Mouse (Mus musculus): ENCODE measurements around the gene Ggcx. TPM values are rescaled to one million over a fixed set of nuclear protein-coding genes. Genes with fewer than 3 reads are reported as not detected.

Gene Ggcx
- polyA plus RNA-seq, 1 experiment from 2014 or later: 23.2 TPM

- WGBS: 2% methylated on average over 33 of the region's 33 CpGs
- peak; percentile 83 for ATAC-seq (ENCODE audit: insufficient number of reproducible peaks, insufficient read depth, low FRiP score, low read depth)
- Histone ChIP-seq H3K9ac (replicated peaks; ENCODE audit: low read depth, low read length) (peak within 1 kb of the TSS; percentile 66), H3K4me1 (ENCODE audit: control insufficient read depth, insufficient read depth, low read length) (peaks cover 15% of the 10 kb centered on the region; the same call in 1 of the 2 replicates), H3K36me3 (ENCODE audit: control insufficient read depth, insufficient read depth, low read length) (peaks cover 9% of the 10 kb centered on the region; the same call in 1 of the 2 replicates), H3K27me3 (ENCODE audit: control insufficient read depth, insufficient read depth, low read length) (no peaks in the 10 kb centered on the region), H3K4me2 (replicated peaks; ENCODE audit: low read depth, low read length) (peak within 1 kb of the TSS; percentile 52), H3K27ac (ENCODE audit: low read length) (peak within 1 kb of the TSS; percentile 97), H3K9me3 (ENCODE audit: control insufficient read depth, low read depth, low read length) (no peaks in the 10 kb centered on the region), H3K4me3 (ENCODE audit: low read depth, low read length) (peak within 1 kb of the TSS; percentile 55)
Observed at GRCm38 (mm10) chr6:72389941-72390771, 24.0 kb upstream of the Ggcx start, which contains the start of gene Vamp8. Vamp8 (minus strand) TSS chr6:72390703.

- peak overlapping the region; percentile 97 for H3K27ac ChIP-seq (ENCODE audit: low read length)
- H3K4me1 ChIP-seq (ENCODE audit: control insufficient read depth, insufficient read depth, low read length): peaks cover 15% of the 10 kb centered on the region; the same call in 1 of the 2 replicates
- peaks cover 5% of the 10 kb centered on the region; the same call in 1 of the 2 replicates for H3K36me3 ChIP-seq (ENCODE audit: control insufficient read depth, insufficient read depth, low read length)
- ATAC-seq (ENCODE audit: insufficient number of reproducible peaks, insufficient read depth, low FRiP score, low read depth): peak; percentile 54; the same call in 1 of the 2 replicates
- peak overlapping the region; percentile 55 for H3K4me3 ChIP-seq (ENCODE audit: low read depth, low read length)
- H3K4me2 ChIP-seq (replicated peaks; ENCODE audit: low read depth, low read length): peak overlapping the region; percentile 52
- H3K9me3 ChIP-seq (ENCODE audit: control insufficient read depth, low read depth, low read length): no peaks in the 10 kb centered on the region
- H3K9ac ChIP-seq (replicated peaks; ENCODE audit: low read depth, low read length): peak overlapping the region; percentile 66; the same call in 1 of the 2 replicates
- 8% methylated on average over 12 of the region's 12 CpGs for WGBS
- H3K27me3 ChIP-seq (ENCODE audit: control insufficient read depth, insufficient read depth, low read length): no peaks in the 10 kb centered on the region
Observed at GRCm38 (mm10) chr6:72390795-72391521, 23.1 kb upstream of the Ggcx start.

- Histone ChIP-seq H3K4me3 (ENCODE audit: low read depth, low read length) (no peak overlapping the region), H3K9me3 (ENCODE audit: control insufficient read depth, low read depth, low read length) (no peaks in the 10 kb centered on the region), H3K4me2 (replicated peaks; ENCODE audit: low read depth, low read length) (no peak overlapping the region), H3K9ac (replicated peaks; ENCODE audit: low read depth, low read length) (no peak overlapping the region), H3K36me3 (ENCODE audit: control insufficient read depth, insufficient read depth, low read length) (peaks cover 5% of the 10 kb centered on the region; the same call in 1 of the 2 replicates), H3K4me1 (ENCODE audit: control insufficient read depth, insufficient read depth, low read length) (peaks cover 15% of the 10 kb centered on the region; the same call in 1 of the 2 replicates), H3K27ac (ENCODE audit: low read length) (peak overlapping the region; percentile 21; the same call in 1 of the 2 replicates), H3K27me3 (ENCODE audit: control insufficient read depth, insufficient read depth, low read length) (no peaks in the 10 kb centered on the region)
- no peak for ATAC-seq (ENCODE audit: insufficient number of reproducible peaks, insufficient read depth, low FRiP score, low read depth)
- 88% methylated on average over 5 of the region's 5 CpGs for WGBS
Observed at GRCm38 (mm10) chr6:72392341-72392740, 21.8 kb upstream of the Ggcx start.

- no peak overlapping the region for H3K27ac ChIP-seq (ENCODE audit: low read length)
- no peak for ATAC-seq (ENCODE audit: insufficient number of reproducible peaks, insufficient read depth, low FRiP score, low read depth)
Observed at GRCm38 (mm10) chr6:72396837-72397251, 17.3 kb upstream of the Ggcx start.

GRCm38 (mm10) chr6:72399967-72400366 is 14.1 kb upstream of the Ggcx start:
- Histone ChIP-seq H3K36me3 (ENCODE audit: control insufficient read depth, insufficient read depth, low read length) (no peaks in the 10 kb centered on the region), H3K4me3 (ENCODE audit: low read depth, low read length) (no peak overlapping the region), H3K9me3 (ENCODE audit: control insufficient read depth, low read depth, low read length) (no peaks in the 10 kb centered on the region), H3K27ac (ENCODE audit: low read length) (no peak overlapping the region), H3K4me2 (replicated peaks; ENCODE audit: low read depth, low read length) (no peak overlapping the region), H3K4me1 (ENCODE audit: control insufficient read depth, insufficient read depth, low read length) (no peaks in the 10 kb centered on the region), H3K27me3 (ENCODE audit: control insufficient read depth, insufficient read depth, low read length) (no peaks in the 10 kb centered on the region), H3K9ac (replicated peaks; ENCODE audit: low read depth, low read length) (no peak overlapping the region)
- WGBS: 53% methylated on average over 2 of the region's 2 CpGs
- ATAC-seq (ENCODE audit: insufficient number of reproducible peaks, insufficient read depth, low FRiP score, low read depth): no peak

More at GRCm38 (mm10) chr6:72396837-72397251, 17.3 kb upstream of the Ggcx start:
- Histone ChIP-seq H3K9ac (replicated peaks; ENCODE audit: low read depth, low read length) (no peak overlapping the region), H3K27me3 (ENCODE audit: control insufficient read depth, insufficient read depth, low read length) (no peaks in the 10 kb centered on the region), H3K4me3 (ENCODE audit: low read depth, low read length) (no peak overlapping the region), H3K4me1 (ENCODE audit: control insufficient read depth, insufficient read depth, low read length) (no peaks in the 10 kb centered on the region), H3K4me2 (replicated peaks; ENCODE audit: low read depth, low read length) (no peak overlapping the region), H3K36me3 (ENCODE audit: control insufficient read depth, insufficient read depth, low read length) (no peaks in the 10 kb centered on the region), H3K9me3 (ENCODE audit: control insufficient read depth, low read depth, low read length) (no peaks in the 10 kb centered on the region)
- WGBS: 77% methylated on average over 10 of the region's 10 CpGs

GRCm38 (mm10) chr6:72401875-72402274 is 12.2 kb upstream of the Ggcx start:
- no peaks in the 10 kb centered on the region for H3K4me1 ChIP-seq (ENCODE audit: control insufficient read depth, insufficient read depth, low read length)
- no peaks in the 10 kb centered on the region for H3K36me3 ChIP-seq (ENCODE audit: control insufficient read depth, insufficient read depth, low read length)
- no peak overlapping the region for H3K4me2 ChIP-seq (replicated peaks; ENCODE audit: low read depth, low read length)
- no peaks in the 10 kb centered on the region for H3K27me3 ChIP-seq (ENCODE audit: control insufficient read depth, insufficient read depth, low read length)
- no peak overlapping the region for H3K27ac ChIP-seq (ENCODE audit: low read length)
- 28% methylated on average over 7 of the region's 7 CpGs for WGBS
- no peak overlapping the region for H3K4me3 ChIP-seq (ENCODE audit: low read depth, low read length)
- no peak for ATAC-seq (ENCODE audit: insufficient number of reproducible peaks, insufficient read depth, low FRiP score, low read depth)
- no peak overlapping the region for H3K9ac ChIP-seq (replicated peaks; ENCODE audit: low read depth, low read length)
- H3K9me3 ChIP-seq (ENCODE audit: control insufficient read depth, low read depth, low read length): no peaks in the 10 kb centered on the region

- no peak for ATAC-seq (ENCODE audit: insufficient number of reproducible peaks, insufficient read depth, low FRiP score, low read depth)
- no peaks in the 10 kb centered on the region for H3K4me1 ChIP-seq (ENCODE audit: control insufficient read depth, insufficient read depth, low read length)
- H3K27ac ChIP-seq (ENCODE audit: low read length): no peak overlapping the region
- H3K9ac ChIP-seq (replicated peaks; ENCODE audit: low read depth, low read length): no peak overlapping the region
- H3K4me2 ChIP-seq (replicated peaks; ENCODE audit: low read depth, low read length): no peak overlapping the region
- 76% methylated on average over 7 of the region's 7 CpGs for WGBS
- no peak overlapping the region for H3K4me3 ChIP-seq (ENCODE audit: low read depth, low read length)
- H3K36me3 ChIP-seq (ENCODE audit: control insufficient read depth, insufficient read depth, low read length): no peaks in the 10 kb centered on the region
- no peaks in the 10 kb centered on the region for H3K27me3 ChIP-seq (ENCODE audit: control insufficient read depth, insufficient read depth, low read length)
- H3K9me3 ChIP-seq (ENCODE audit: control insufficient read depth, low read depth, low read length): no peaks in the 10 kb centered on the region
Observed at GRCm38 (mm10) chr6:72405356-72405755, 8.8 kb upstream of the Ggcx start.

- Histone ChIP-seq H3K9me3 (ENCODE audit: control insufficient read depth, low read depth, low read length) (no peaks in the 10 kb centered on the region), H3K4me3 (ENCODE audit: low read depth, low read length) (no peak overlapping the region), H3K9ac (replicated peaks; ENCODE audit: low read depth, low read length) (no peak overlapping the region), H3K36me3 (ENCODE audit: control insufficient read depth, insufficient read depth, low read length) (no peaks in the 10 kb centered on the region), H3K4me2 (replicated peaks; ENCODE audit: low read depth, low read length) (no peak overlapping the region), H3K27me3 (ENCODE audit: control insufficient read depth, insufficient read depth, low read length) (no peaks in the 10 kb centered on the region), H3K27ac (ENCODE audit: low read length) (no peak overlapping the region), H3K4me1 (ENCODE audit: control insufficient read depth, insufficient read depth, low read length) (no peaks in the 10 kb centered on the region)
- ATAC-seq (ENCODE audit: insufficient number of reproducible peaks, insufficient read depth, low FRiP score, low read depth): peak; percentile 67
- 4% methylated on average over 5 of the region's 5 CpGs for WGBS
Observed at GRCm38 (mm10) chr6:72407119-72407518, 7.0 kb upstream of the Ggcx start.

All from stomach, embryonic 14.5 days (tissue).